Mouse (Mus musculus) layer of hippocampus, postnatal 25 days (tissue): ENCODE measurements at regions not wholly inside any gene's neighbourhood (a gene's known extent, or its start where the extent isn't known, plus 50 kb on each side); places are given as distances from the start of the nearest gene placed in this dataset.

Experiments
- DNase-seq, 2 experiments: peaks; one replicate each; pipeline ENCODE4 v3.0.0; 2022; ENCODE audit warnings: mixed read lengths in 2 of 2, low spot score in 1 of 2; ENCODE audit errors: extremely low spot score in 1 of 2

GRCm38 (mm10) chr13:52011001-52011400 is 164.5 kb downstream of the Gadd45g start:
- DNase-seq: no peak

GRCm38 (mm10) chr13:52013182-52013581 is 166.7 kb downstream of the Gadd45g start:
- no peak for DNase-seq

- no peak for DNase-seq
Observed at GRCm38 (mm10) chr13:52013757-52014156, 167.3 kb downstream of the Gadd45g start.

- DNase-seq: no peak
Observed at GRCm38 (mm10) chr13:52014566-52014965, 168.1 kb downstream of the Gadd45g start.

GRCm38 (mm10) chr13:52015066-52015465 is 168.6 kb downstream of the Gadd45g start:
- no peak for DNase-seq

- DNase-seq: no peak
Observed at GRCm38 (mm10) chr13:52015496-52015895, 169.0 kb downstream of the Gadd45g start.

- no peak for DNase-seq
Observed at GRCm38 (mm10) chr13:52017598-52018190, 171.2 kb downstream of the Gadd45g start.

- no peak for DNase-seq
Observed at GRCm38 (mm10) chr13:52019647-52020046, 173.2 kb downstream of the Gadd45g start.

GRCm38 (mm10) chr13:52021150-52021549 is 174.7 kb downstream of the Gadd45g start:
- DNase-seq: no peak

GRCm38 (mm10) chr13:52021828-52022227 is 175.3 kb downstream of the Gadd45g start:
- no peak for DNase-seq

- DNase-seq: no peak
Observed at GRCm38 (mm10) chr13:52022529-52022928, 176.1 kb downstream of the Gadd45g start.

GRCm38 (mm10) chr13:52024349-52024748 is 177.9 kb downstream of the Gadd45g start:
- no peak for DNase-seq

- DNase-seq: no peak
Observed at GRCm38 (mm10) chr13:52024832-52025481, 178.5 kb downstream of the Gadd45g start.

- no peak for DNase-seq
Observed at GRCm38 (mm10) chr13:52025482-52025848, 179.0 kb downstream of the Gadd45g start.

- no peak for DNase-seq
Observed at GRCm38 (mm10) chr13:52026291-52026690, 179.8 kb downstream of the Gadd45g start.

- DNase-seq: no peak
Observed at GRCm38 (mm10) chr13:52029868-52030422, 183.5 kb downstream of the Gadd45g start.

- no peak for DNase-seq
Observed at GRCm38 (mm10) chr13:52031465-52031864, 185.0 kb downstream of the Gadd45g start.

GRCm38 (mm10) chr13:52035731-52036130 is 189.3 kb downstream of the Gadd45g start:
- DNase-seq: no peak

GRCm38 (mm10) chr13:52036351-52036750 is 189.9 kb downstream of the Gadd45g start:
- no peak for DNase-seq

GRCm38 (mm10) chr13:52037218-52037617 is 190.7 kb downstream of the Gadd45g start:
- no peak for DNase-seq

GRCm38 (mm10) chr13:52041467-52042421 is 195.3 kb downstream of the Gadd45g start:
- peak in 1 of 2 experiments; percentile 40 for DNase-seq
